Mouse (Mus musculus): ENCODE measurements around the gene Pomgnt1. TPM values are rescaled to one million over a fixed set of nuclear protein-coding genes. Genes with fewer than 3 reads are reported as not detected.
A peak's percentile ranks its signal among the peaks of the same experiment; 100 is the strongest.

The Pomgnt1 gene
- polyA plus RNA-seq, 1 experiment = 49.5 TPM

DNA sequence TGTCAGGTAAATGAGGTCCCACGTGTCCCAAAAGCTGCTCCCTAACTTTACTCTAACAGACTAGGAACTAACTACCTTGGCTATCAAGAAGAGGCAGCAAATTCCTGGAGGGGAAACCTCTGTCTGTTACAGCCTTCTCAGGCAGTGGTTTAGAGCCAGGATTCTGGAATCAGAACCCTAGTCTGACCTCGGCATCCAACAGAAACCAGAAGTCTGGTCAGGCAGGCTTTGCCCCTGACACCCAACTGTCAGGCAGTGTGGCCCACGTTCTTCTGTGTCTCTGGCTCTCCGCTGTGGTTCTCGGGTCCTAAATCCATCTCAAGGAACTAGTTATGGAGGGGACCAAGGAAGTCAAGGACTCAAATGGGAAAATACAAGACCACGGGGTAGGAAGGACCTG, 27.6 kb downstream of the Pomgnt1 start, which contains the start of gene Lurap1:
Gene Lurap1, minus strand, starts transcription at position 101 of the 400 bp plus-strand sequence.
- TF ChIP-seq POLR2A (IDR thresholded peaks at IDR 0.05; ENCODE audit: low read depth, low read length) = no peak

DNA sequence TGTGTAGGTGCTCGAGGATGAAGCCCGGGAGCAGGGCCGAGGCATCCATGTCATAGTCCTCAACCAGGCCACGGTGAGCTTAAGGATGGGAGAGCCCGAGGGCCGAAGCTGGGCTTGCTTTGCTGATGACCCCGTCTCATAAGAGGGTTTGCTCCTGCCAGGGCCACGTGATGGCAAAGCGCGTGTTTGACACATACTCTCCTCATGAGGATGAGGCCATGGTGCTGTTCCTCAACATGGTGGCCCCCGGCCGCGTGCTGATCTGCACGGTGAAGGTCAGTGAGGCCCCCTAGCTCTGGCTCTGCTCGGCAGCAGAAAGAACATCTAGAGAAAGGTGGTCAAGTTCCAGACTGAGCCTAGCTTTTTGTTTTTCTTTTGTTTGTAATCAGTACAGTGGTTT, 29.1 kb downstream of the Pomgnt1 start:
- no peaks in the 10 kb centered on the region for H3K4me1 ChIP-seq (ENCODE audit: control insufficient read depth, insufficient read depth, low read length)
- no peak overlapping the region for H3K27ac ChIP-seq (ENCODE audit: insufficient read depth, low read length)
- no peak overlapping the region for H3K4me3 ChIP-seq (ENCODE audit: insufficient read depth, low read length)
- no peak for TF ChIP-seq CTCF (IDR thresholded peaks at IDR 0.05; ENCODE audit: borderline replicate concordance, insufficient read depth, low read length)
- no peak for TF ChIP-seq POLR2A (IDR thresholded peaks at IDR 0.05; ENCODE audit: low read depth, low read length)

More for the DNA sequence above, 27.6 kb downstream of the Pomgnt1 start, which contains the start of gene Lurap1:
- Histone ChIP-seq H3K4me3 (ENCODE audit: insufficient read depth, low read length) (peak within 1 kb of the TSS; percentile 85), H3K27ac (ENCODE audit: insufficient read depth, low read length) (peak within 1 kb of the TSS; percentile 64), H3K4me1 (ENCODE audit: control insufficient read depth, insufficient read depth, low read length) (no peaks in the 10 kb centered on the region)

DNA sequence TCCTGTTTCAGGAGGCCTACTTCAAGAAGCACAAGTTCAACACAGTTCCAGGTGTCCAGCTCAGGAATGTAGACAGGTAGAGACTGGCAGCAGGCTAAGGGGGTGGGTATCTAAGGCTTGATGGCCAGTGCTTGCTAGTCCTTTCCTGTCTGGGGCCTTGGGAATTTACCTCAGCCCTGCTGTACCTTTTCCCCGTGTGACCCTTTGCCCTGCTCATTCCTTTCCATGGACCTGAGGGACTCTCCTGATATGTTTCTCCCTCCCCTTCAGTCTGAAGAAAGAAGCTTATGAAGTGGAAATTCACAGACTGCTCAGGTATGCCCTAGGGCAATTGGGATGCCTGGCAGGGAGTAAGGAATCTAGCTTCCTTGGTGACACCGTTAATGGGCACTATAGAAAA, 34.2 kb downstream of the Pomgnt1 start:
- H3K4me1 ChIP-seq (ENCODE audit: control insufficient read depth, insufficient read depth, low read length) = no peaks in the 10 kb centered on the region
- H3K4me3 ChIP-seq (ENCODE audit: insufficient read depth, low read length) = no peak overlapping the region
- no peak overlapping the region for H3K27ac ChIP-seq (ENCODE audit: insufficient read depth, low read length)
- TF ChIP-seq CTCF (IDR thresholded peaks at IDR 0.05; ENCODE audit: borderline replicate concordance, insufficient read depth, low read length) (no peak), POLR2A (IDR thresholded peaks at IDR 0.05; ENCODE audit: low read depth, low read length) (no peak)

DNA sequence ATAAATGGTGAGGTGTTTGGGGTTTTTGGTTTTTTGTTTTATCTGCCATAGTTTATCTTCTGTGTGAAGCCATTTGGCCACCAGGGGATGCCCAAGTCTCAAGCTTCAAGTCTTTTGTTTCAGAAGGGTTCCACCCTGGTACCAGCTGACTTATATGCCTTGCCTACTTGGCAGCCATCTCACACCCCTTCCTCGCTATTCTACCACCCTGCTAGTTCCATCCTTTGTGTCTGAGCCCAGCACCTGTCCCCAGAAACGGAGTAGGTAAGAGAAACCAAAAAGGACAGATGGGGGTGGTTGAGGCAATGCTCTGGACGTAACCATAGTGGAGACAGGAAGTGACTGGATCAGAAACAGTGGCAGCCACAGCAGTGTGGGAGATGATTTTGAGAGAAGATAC, 36.3 kb downstream of the Pomgnt1 start:
- no peak overlapping the region for H3K4me3 ChIP-seq (ENCODE audit: insufficient read depth, low read length)
- no peak overlapping the region for H3K27ac ChIP-seq (ENCODE audit: insufficient read depth, low read length)
- TF ChIP-seq CTCF (IDR thresholded peaks at IDR 0.05; ENCODE audit: borderline replicate concordance, insufficient read depth, low read length) (no peak), POLR2A (IDR thresholded peaks at IDR 0.05; ENCODE audit: low read depth, low read length) (no peak)
- peaks cover 4% of the 10 kb centered on the region; the same call in 1 of the 2 replicates for H3K4me1 ChIP-seq (ENCODE audit: control insufficient read depth, insufficient read depth, low read length)

DNA sequence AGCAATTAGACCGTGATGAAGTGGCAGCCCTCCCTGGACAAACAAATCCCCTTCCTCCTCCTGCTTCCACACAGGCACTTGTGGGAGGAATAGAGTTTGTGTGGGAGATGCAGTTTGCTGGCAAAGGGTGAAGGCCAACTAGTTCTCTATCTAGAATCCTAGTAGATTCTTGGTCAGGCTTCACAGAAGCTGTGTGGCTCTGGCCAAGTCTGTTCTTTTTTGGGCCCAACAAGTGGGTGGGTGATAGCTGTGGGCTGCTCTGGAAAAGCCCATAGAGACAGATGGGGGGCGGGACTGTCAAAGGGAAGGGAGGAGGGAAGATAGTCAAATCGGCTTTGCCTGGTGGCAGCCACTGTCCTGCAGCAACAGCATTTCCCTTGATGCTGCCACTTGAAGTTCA, 37.1 kb downstream of the Pomgnt1 start:
- no peak overlapping the region for H3K4me3 ChIP-seq (ENCODE audit: insufficient read depth, low read length)
- peaks cover 12% of the 10 kb centered on the region for H3K4me1 ChIP-seq (ENCODE audit: control insufficient read depth, insufficient read depth, low read length)
- H3K27ac ChIP-seq (ENCODE audit: insufficient read depth, low read length) = no peak overlapping the region
- TF ChIP-seq CTCF (IDR thresholded peaks at IDR 0.05; ENCODE audit: borderline replicate concordance, insufficient read depth, low read length) (no peak), POLR2A (IDR thresholded peaks at IDR 0.05; ENCODE audit: low read depth, low read length) (no peak)

DNA sequence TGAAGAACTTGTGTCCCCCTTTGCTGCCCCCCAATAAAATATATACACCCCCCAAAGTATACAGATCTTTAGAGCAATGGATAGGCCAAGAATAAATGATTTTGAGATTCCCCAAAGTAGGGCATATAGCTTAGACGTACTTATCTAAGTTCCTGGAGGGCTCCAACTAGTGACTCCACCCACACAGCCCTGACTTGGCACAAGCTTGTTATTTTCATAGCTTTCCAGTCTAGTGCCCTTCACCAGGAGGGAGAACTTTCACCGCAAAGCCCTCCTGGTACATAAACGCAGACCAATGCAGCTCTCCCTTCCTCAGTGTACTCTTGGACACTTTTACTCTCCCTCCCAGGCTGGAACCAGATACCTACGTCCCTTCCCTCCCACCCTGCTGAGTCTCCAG, 38.5 kb downstream of the Pomgnt1 start:
- TF ChIP-seq CTCF (IDR thresholded peaks at IDR 0.05; ENCODE audit: borderline replicate concordance, insufficient read depth, low read length) (no peak), POLR2A (IDR thresholded peaks at IDR 0.05; ENCODE audit: low read depth, low read length) (no peak)
- Histone ChIP-seq H3K4me1 (ENCODE audit: control insufficient read depth, insufficient read depth, low read length) (peaks cover 15% of the 10 kb centered on the region), H3K27ac (ENCODE audit: insufficient read depth, low read length) (no peak overlapping the region), H3K4me3 (ENCODE audit: insufficient read depth, low read length) (no peak overlapping the region)

DNA sequence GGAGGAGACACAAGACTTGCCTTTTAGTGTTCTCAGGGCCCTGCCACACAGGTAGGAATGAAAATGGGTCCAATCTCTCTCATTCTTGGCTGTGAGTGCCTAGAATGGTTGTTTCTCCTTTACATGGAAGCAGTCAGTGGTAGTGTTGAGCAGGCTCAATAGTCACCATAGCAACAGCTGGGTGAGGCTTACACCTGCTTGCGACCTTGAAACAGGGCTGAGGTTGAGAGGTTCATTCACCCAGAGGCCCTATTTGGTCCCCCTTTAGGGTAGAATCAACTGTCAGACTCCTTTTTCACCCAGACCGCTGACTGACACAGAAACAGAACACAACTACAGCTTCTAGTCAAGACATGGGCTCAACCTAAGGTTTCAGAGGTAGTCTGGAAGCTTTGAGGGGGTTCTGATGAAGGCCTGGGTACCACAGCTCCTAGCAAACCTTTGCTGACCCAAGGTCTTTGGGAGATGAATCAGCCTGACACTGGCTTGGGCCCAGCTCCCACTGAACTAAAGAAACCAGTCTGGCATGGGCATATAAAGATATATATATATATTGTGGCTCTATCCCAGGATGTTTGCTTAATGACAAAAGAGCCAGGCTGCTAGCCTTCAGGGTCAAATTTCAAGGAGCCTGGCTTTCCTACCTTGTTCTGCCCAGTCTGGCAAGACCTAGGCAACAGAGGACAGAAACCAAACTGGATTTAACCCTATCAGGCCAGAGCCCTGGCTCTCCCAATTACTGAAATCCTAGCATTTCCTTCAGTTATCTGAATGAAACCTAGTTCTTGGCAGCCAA, 41.3 kb downstream of the Pomgnt1 start:
- 0 out of 2 replicates have a peak overlapping the region, but pooled peaks have one; percentile 13 for H3K27ac ChIP-seq (ENCODE audit: insufficient read depth, low read length)

DNA sequence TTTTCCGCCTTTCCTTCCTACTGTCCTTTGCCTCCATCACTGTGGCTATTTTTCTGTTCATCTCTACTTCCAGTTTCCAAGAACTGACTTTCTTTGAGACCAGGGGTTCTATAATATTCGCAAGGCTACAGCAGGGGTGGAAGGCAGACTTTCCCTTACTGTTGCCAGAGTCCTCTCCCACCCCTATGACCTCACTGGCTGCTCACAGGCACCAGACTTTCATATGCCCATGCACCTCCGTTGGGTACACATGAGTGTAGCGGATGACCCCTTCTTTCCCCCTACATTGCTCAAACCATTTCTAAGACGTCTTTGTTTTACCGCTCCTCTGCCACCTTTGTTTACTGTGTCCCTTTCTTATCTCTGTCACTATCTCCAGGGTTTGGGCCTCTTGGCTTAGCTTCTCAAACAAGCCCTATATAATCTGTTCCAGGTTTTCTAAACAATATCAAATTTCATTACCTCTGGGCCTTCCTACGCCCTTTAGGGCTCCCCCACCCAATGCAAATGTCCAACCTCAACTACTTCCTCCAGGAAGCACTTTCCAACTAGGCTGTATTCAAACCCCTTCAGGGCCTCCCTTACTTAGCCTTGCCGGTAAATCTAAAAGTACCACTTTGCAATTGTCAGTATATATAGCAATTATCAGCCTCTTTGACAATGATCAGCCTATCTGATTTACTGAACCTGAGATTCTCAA, 42.2 kb downstream of the Pomgnt1 start:
- TF ChIP-seq CTCF (IDR thresholded peaks at IDR 0.05; ENCODE audit: borderline replicate concordance, insufficient read depth, low read length) (no peak), POLR2A (IDR thresholded peaks at IDR 0.05; ENCODE audit: low read depth, low read length) (no peak)
- Histone ChIP-seq H3K4me1 (ENCODE audit: control insufficient read depth, insufficient read depth, low read length) (peaks cover 15% of the 10 kb centered on the region), H3K27ac (ENCODE audit: insufficient read depth, low read length) (no peak overlapping the region), H3K4me3 (ENCODE audit: insufficient read depth, low read length) (no peak overlapping the region)

More for the DNA sequence above, 41.3 kb downstream of the Pomgnt1 start:
- Histone ChIP-seq H3K4me1 (ENCODE audit: control insufficient read depth, insufficient read depth, low read length) (peaks cover 15% of the 10 kb centered on the region), H3K4me3 (ENCODE audit: insufficient read depth, low read length) (no peak overlapping the region)
- TF ChIP-seq CTCF (IDR thresholded peaks at IDR 0.05; ENCODE audit: borderline replicate concordance, insufficient read depth, low read length) = no peak
- no peak; the same call in 1 of the 2 replicates for TF ChIP-seq POLR2A (IDR thresholded peaks at IDR 0.05; ENCODE audit: low read depth, low read length)

DNA sequence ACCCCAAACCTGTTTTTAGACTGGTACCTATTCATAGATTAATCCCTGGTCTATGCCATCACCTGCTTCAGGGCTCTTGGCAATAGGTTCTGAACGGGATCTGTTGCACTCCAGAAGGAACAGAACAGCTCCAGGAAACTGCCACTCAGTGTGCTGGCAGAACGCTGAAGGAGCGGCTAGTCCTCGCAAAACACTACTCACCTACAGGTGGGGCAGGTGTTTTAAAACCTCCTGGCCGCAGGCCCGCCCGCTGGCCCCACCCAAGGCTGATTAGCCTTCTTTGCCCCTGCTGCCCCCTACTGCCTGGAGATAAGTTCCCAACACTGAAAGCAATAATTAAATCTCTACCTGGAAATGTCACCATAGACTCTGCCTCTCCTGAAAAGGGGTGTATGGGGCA, 43.8 kb downstream of the Pomgnt1 start, which contains the start of gene Tspan1:
Gene Tspan1, minus strand, starts transcription at position 198 of the 400 bp plus-strand sequence.
- Histone ChIP-seq H3K4me1 (ENCODE audit: control insufficient read depth, insufficient read depth, low read length) (peaks cover 15% of the 10 kb centered on the region), H3K4me3 (ENCODE audit: insufficient read depth, low read length) (no peak within 1 kb of the TSS), H3K27ac (ENCODE audit: insufficient read depth, low read length) (no peak within 1 kb of the TSS)
- TF ChIP-seq POLR2A (IDR thresholded peaks at IDR 0.05; ENCODE audit: low read depth, low read length) = no peak
- TF ChIP-seq CTCF (IDR thresholded peaks at IDR 0.05; ENCODE audit: borderline replicate concordance, insufficient read depth, low read length) = no peak

Data from embryonic fibroblast, embryonic 13.5 days (primary cell).